Mouse (Mus musculus): ENCODE measurements around the gene Etfb. TPM values are rescaled to one million over a fixed set of nuclear protein-coding genes. Genes with fewer than 3 reads are reported as not detected.

The Etfb gene
- polyA plus RNA-seq (2012; rRNA removed), result 81.8 and 99.5 TPM in 2 replicates

GRCm38 (mm10) chr7:43443917-43444293 is at the start of gene Etfb, which contains the start of gene Gm45233:
Gene Etfb (plus strand): TSS chr7:43444083.
Gene Gm45233 (plus strand): TSS chr7:43444128.

GRCm38 (mm10) chr7:43408131-43408553 is 35.7 kb upstream of the Etfb start, which contains the start of gene Siglecg:
Gene Siglecg (plus strand): TSS chr7:43408204.

GRCm38 (mm10) chr7:43427406-43427805 is 16.5 kb upstream of the Etfb start, which contains the start of gene Lim2:
Gene Lim2 (plus strand): TSS chr7:43427670.

GRCm38 (mm10) chr7:43436341-43437255 is 7.3 kb upstream of the Etfb start, which contains the start of gene Nkg7:
Gene Nkg7 (plus strand): TSS chr7:43437073.

GRCm38 (mm10) chr7:43440482-43440881 is 3.4 kb upstream of the Etfb start, which contains the start of gene Cldnd2:
Gene Cldnd2 (plus strand): TSS chr7:43440782.

GRCm38 (mm10) chr7:43462851-43463250 is 19.0 kb downstream of the Etfb start, which contains the start of gene Vsig10l:
Gene Vsig10l (plus strand): TSS chr7:43463151.

GRCm38 (mm10) chr7:43489631-43490125 is 45.8 kb downstream of the Etfb start, which contains the start of gene Iglon5:
Gene Iglon5 (minus strand): TSS chr7:43490075.

Other genes starting within 250 kb of the Etfb start
- 15.0 TPM in 2 replicates for gene Zfp715, start 130.8 kb upstream of the Etfb start, polyA plus RNA-seq (2012; rRNA removed)
- 0.11 and 0.14 TPM in 2 replicates for gene Siglecf, start 92.7 kb upstream of the Etfb start, polyA plus RNA-seq (2012; rRNA removed)
- 0.04 and 0.43 TPM in 2 replicates for gene Siglecg, start 35.9 kb upstream of the Etfb start, polyA plus RNA-seq (2012; rRNA removed)
- gene Lim2, start 16.4 kb upstream of the Etfb start, polyA plus RNA-seq (2012; rRNA removed), result not detected in 2 replicates
- 0.09 TPM in 1 of 2 replicates, not detected in the other for gene Nkg7, start 7.0 kb upstream of the Etfb start, polyA plus RNA-seq (2012; rRNA removed)
- gene Cldnd2, start 3.3 kb upstream of the Etfb start, polyA plus RNA-seq (2012; rRNA removed), result not detected in 2 replicates
- gene Gm45233, start within 50 bp of the Etfb start, polyA plus RNA-seq (2012; rRNA removed), result 0.95 and 1.3 TPM in 2 replicates
- 7.2 and 7.9 TPM in 2 replicates for gene Vsig10l, start 19.1 kb downstream of the Etfb start, polyA plus RNA-seq (2012; rRNA removed)
- 88.3 and 95.3 TPM in 2 replicates for gene Iglon5, start 46.0 kb downstream of the Etfb start, polyA plus RNA-seq (2012; rRNA removed)
- 0.02 TPM in 1 of 2 replicates, not detected in the other for gene 4931406B18Rik, start 61.9 kb downstream of the Etfb start, polyA plus RNA-seq (2012; rRNA removed)
- gene Cd33, start 100.3 kb downstream of the Etfb start, polyA plus RNA-seq (2012; rRNA removed), result 1.4 and 1.5 TPM in 2 replicates
- gene Zfp658, start 118.2 kb downstream of the Etfb start, polyA plus RNA-seq (2012; rRNA removed), result 9.2 and 13.1 TPM in 2 replicates
- gene Zfp719, start 135.5 kb downstream of the Etfb start, polyA plus RNA-seq (2012; rRNA removed), result 5.6 and 7.6 TPM in 2 replicates
- gene Zfp819, start 163.1 kb downstream of the Etfb start, polyA plus RNA-seq (2012; rRNA removed), result 0.29 and 0.45 TPM in 2 replicates
- 0.04 TPM in 1 of 2 replicates, not detected in the other for gene Ceacam18, start 190.6 kb downstream of the Etfb start, polyA plus RNA-seq (2012; rRNA removed)
- 0.37 and 0.43 TPM in 2 replicates for gene Siglece, start 216.1 kb downstream of the Etfb start, polyA plus RNA-seq (2012; rRNA removed)
- gene Ctu1, start 227.9 kb downstream of the Etfb start, polyA plus RNA-seq (2012; rRNA removed), result 20.2 and 24.4 TPM in 2 replicates
- 0.10 and 0.16 TPM in 2 replicates for gene Klk14, start 246.3 kb downstream of the Etfb start, polyA plus RNA-seq (2012; rRNA removed)